Mouse (Mus musculus) cerebellum, adult 2 months (tissue): ENCODE data around the gene Sptlc2.

Experiments
- CTCF ChIP-seq: fragments of 200-500 bp; IDR thresholded peaks from 2 replicates; pipeline ENCODE4 v1.5.1; 2011; ENCODE audit warnings: low read depth, mild to moderate bottlenecking, control low read depth, low read length, moderate library complexity, borderline replicate concordance; ENCODE audit not compliant: insufficient read depth
- POLR2A ChIP-seq: fragments of 200-500 bp; IDR thresholded peaks from 2 replicates; pipeline ENCODE4 v1.6.1; 2011; ENCODE audit warnings: low read length, control low read depth, borderline replicate concordance; ENCODE audit not compliant: insufficient read depth

- TF ChIP-seq CTCF (no peak), POLR2A (no peak)
Measured at GRCm38 (mm10) chr12:87399119-87399819, 11.1 kb upstream of the Sptlc2 start.
